Mouse (Mus musculus): ENCODE measurements at regions not wholly inside any gene's neighbourhood (a gene's known extent, or its start where the extent isn't known, plus 50 kb on each side); places are given as distances from the start of the nearest gene placed in this dataset.

DNA sequence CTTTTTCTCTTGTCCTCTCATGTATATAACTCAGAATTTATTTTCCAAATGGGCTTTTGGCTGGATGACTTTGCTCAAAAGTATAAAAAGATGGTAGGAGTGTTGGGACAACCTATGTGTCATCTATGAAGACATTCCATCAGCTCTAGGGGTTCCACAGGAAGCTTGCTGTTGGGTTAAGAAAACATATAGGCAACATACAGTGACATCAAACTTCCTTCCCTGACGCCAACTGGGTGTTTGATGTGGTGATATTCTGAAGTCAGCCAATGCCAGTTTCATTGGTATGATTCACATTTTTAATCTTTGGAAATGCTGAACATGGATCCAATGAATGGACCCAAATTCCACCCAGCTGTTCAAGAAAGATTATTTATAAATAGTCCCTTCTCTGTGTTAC lies 76.5 kb upstream of the Tnfsf11 start:
- Histone ChIP-seq H3K4me1 (ENCODE audit: control insufficient read depth, insufficient read depth, low read length) (no peaks in the 10 kb centered on the region), H3K27ac (ENCODE audit: low read length) (no peak overlapping the region), H3K9me3 (replicated peaks; ENCODE audit: control insufficient read depth, low read length) (no peaks in the 10 kb centered on the region), H3K36me3 (ENCODE audit: control insufficient read depth, insufficient read depth, low read length) (no peaks in the 10 kb centered on the region), H3K27me3 (ENCODE audit: control insufficient read depth, insufficient read depth, low read length) (no peaks in the 10 kb centered on the region), H3K4me3 (replicated peaks; ENCODE audit: low read length) (no peak overlapping the region), H3K4me2 (ENCODE audit: low read depth, low read length) (no peak overlapping the region), H3K9ac (ENCODE audit: low read length) (no peak overlapping the region)
- no peak for ATAC-seq (ENCODE audit: insufficient read depth, low FRiP score)
- WGBS = 74% methylated on average over 1 of the region's 1 CpGs

DNA sequence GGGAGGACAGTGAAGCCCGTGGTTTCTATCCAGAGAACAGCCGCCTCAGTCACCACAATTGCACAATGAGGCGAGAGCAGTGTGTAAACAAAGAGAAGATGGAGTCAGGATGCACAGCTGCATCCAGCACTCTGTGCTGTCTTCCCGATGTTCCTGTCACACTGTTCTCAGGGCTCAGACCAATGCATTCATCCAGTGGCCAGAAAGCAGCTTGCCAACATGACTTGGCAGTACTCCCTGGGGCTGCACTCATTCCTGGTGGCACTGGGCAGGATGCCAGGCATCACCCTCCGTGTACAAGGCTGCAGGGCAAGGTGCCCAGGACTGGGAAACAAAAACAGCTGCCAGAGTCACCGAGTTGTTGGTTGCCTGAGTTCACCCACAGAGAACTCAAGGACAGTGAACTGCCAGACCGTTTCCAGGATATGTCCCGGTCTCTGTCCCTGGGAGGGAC lies 75.4 kb upstream of the Tnfsf11 start:
- WGBS = 48% methylated on average over 8 of the region's 8 CpGs
- H3K27ac ChIP-seq (ENCODE audit: low read length) = no peak overlapping the region
- no peak overlapping the region for H3K4me2 ChIP-seq (ENCODE audit: low read depth, low read length)
- no peak overlapping the region for H3K4me3 ChIP-seq (replicated peaks; ENCODE audit: low read length)
- no peaks in the 10 kb centered on the region for H3K4me1 ChIP-seq (ENCODE audit: control insufficient read depth, insufficient read depth, low read length)
- no peak overlapping the region for H3K9ac ChIP-seq (ENCODE audit: low read length)
- H3K9me3 ChIP-seq (replicated peaks; ENCODE audit: control insufficient read depth, low read length) = no peaks in the 10 kb centered on the region
- H3K27me3 ChIP-seq (ENCODE audit: control insufficient read depth, insufficient read depth, low read length) = no peaks in the 10 kb centered on the region
- ATAC-seq (ENCODE audit: insufficient read depth, low FRiP score) = peak; percentile 64
- H3K36me3 ChIP-seq (ENCODE audit: control insufficient read depth, insufficient read depth, low read length) = no peaks in the 10 kb centered on the region

GRCm38 (mm10) chr14:78380011-78380410 lies 72.2 kb upstream of the Tnfsf11 start:
- Histone ChIP-seq H3K9ac (ENCODE audit: low read length) (no peak overlapping the region), H3K4me1 (ENCODE audit: control insufficient read depth, insufficient read depth, low read length) (no peaks in the 10 kb centered on the region), H3K27ac (ENCODE audit: low read length) (no peak overlapping the region), H3K27me3 (ENCODE audit: control insufficient read depth, insufficient read depth, low read length) (no peaks in the 10 kb centered on the region), H3K9me3 (replicated peaks; ENCODE audit: control insufficient read depth, low read length) (no peaks in the 10 kb centered on the region), H3K36me3 (ENCODE audit: control insufficient read depth, insufficient read depth, low read length) (no peaks in the 10 kb centered on the region), H3K4me3 (replicated peaks; ENCODE audit: low read length) (no peak overlapping the region), H3K4me2 (ENCODE audit: low read depth, low read length) (no peak overlapping the region)
- 66% methylated on average over 4 of the region's 4 CpGs for WGBS
- ATAC-seq (ENCODE audit: insufficient read depth, low FRiP score) = no peak

- WGBS = 76% methylated on average over 5 of the region's 5 CpGs
- ATAC-seq (ENCODE audit: insufficient read depth, low FRiP score) = no peak
These were observed 68.7 kb upstream of the Tnfsf11 start for GRCm38 (mm10) chr14:78376591-78376990.

DNA sequence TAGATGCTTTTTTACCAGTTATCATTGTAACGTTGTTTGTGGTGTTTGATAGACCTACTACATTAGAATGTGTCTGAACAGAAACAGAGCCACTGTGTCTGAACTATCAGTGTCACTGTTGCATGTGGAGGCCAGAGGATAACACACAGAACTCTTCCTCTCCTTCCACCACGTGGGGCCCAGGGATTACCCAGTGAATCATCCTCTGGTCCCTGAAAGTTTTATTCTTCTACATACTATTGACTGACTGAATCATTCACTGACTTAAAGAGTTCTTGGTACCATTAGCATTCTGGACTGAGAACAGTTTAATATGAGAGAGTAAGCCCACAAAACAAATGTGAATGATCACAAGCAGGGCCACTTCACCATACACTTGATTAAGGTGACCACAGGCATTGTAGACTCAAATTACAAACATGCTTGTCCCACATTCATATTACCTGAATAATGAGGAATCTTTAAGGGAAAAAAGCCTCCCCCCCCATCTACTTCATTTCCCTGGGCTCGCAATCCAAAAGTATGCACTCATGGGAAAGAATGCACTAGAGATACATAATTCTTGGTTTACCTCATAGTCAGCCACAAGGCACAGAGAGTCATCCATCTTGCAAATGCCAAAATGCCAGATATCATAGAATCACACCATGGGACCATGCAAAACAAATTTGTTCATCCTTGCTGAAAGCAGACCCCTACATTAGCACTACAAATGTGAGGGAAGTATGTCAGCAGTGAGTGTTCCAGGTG lies 68.1 kb upstream of the Tnfsf11 start:
- no peaks in the 10 kb centered on the region for H3K4me1 ChIP-seq (ENCODE audit: control insufficient read depth, insufficient read depth, low read length)
- WGBS = 84% methylated on average over 3 of the region's 3 CpGs
- no peak overlapping the region for H3K4me2 ChIP-seq (ENCODE audit: low read depth, low read length)
- no peak for ATAC-seq (ENCODE audit: insufficient read depth, low FRiP score)
- H3K27me3 ChIP-seq (ENCODE audit: control insufficient read depth, insufficient read depth, low read length) = no peaks in the 10 kb centered on the region
- no peaks in the 10 kb centered on the region for H3K9me3 ChIP-seq (replicated peaks; ENCODE audit: control insufficient read depth, low read length)
- no peak overlapping the region for H3K4me3 ChIP-seq (replicated peaks; ENCODE audit: low read length)
- H3K27ac ChIP-seq (ENCODE audit: low read length) = no peak overlapping the region
- no peak overlapping the region for H3K9ac ChIP-seq (ENCODE audit: low read length)
- no peaks in the 10 kb centered on the region for H3K36me3 ChIP-seq (ENCODE audit: control insufficient read depth, insufficient read depth, low read length)

More at GRCm38 (mm10) chr14:78376591-78376990, 68.7 kb upstream of the Tnfsf11 start:
- no peak overlapping the region for H3K4me3 ChIP-seq (replicated peaks; ENCODE audit: low read length)
- no peak overlapping the region for H3K9ac ChIP-seq (ENCODE audit: low read length)
- no peak overlapping the region for H3K27ac ChIP-seq (ENCODE audit: low read length)
- no peaks in the 10 kb centered on the region for H3K9me3 ChIP-seq (replicated peaks; ENCODE audit: control insufficient read depth, low read length)
- no peak overlapping the region for H3K4me2 ChIP-seq (ENCODE audit: low read depth, low read length)
- no peaks in the 10 kb centered on the region for H3K27me3 ChIP-seq (ENCODE audit: control insufficient read depth, insufficient read depth, low read length)
- no peaks in the 10 kb centered on the region for H3K4me1 ChIP-seq (ENCODE audit: control insufficient read depth, insufficient read depth, low read length)
- H3K36me3 ChIP-seq (ENCODE audit: control insufficient read depth, insufficient read depth, low read length) = no peaks in the 10 kb centered on the region

GRCm38 (mm10) chr14:78372102-78372501 lies 64.3 kb upstream of the Tnfsf11 start:
- WGBS = 89% methylated on average over 1 of the region's 1 CpGs
- ATAC-seq (ENCODE audit: insufficient read depth, low FRiP score) = no peak
- no peak overlapping the region for H3K4me2 ChIP-seq (ENCODE audit: low read depth, low read length)

DNA sequence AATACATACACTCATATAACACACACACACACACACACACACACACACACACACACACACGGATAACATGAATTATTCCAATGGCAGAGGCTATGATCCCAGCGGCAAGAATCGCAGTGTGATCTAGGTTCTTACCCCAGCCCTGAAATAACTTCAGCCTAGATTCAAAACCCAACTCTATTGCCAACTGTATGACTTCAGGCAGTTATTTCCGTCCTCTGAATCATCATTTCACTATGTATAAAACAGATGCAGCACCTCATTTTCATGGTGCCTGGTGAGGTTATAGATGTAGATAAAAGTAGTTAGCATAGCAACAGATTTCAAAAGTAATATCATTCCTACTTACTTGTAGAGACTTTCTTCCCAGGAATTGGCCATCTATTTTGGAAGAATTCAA lies 61.0 kb upstream of the Tnfsf11 start:
- no peak for ATAC-seq (ENCODE audit: insufficient read depth, low FRiP score)
- Histone ChIP-seq H3K4me1 (ENCODE audit: control insufficient read depth, insufficient read depth, low read length) (no peaks in the 10 kb centered on the region), H3K27ac (ENCODE audit: low read length) (no peak overlapping the region), H3K9me3 (replicated peaks; ENCODE audit: control insufficient read depth, low read length) (no peaks in the 10 kb centered on the region), H3K36me3 (ENCODE audit: control insufficient read depth, insufficient read depth, low read length) (no peaks in the 10 kb centered on the region), H3K4me3 (replicated peaks; ENCODE audit: low read length) (no peak overlapping the region), H3K9ac (ENCODE audit: low read length) (no peak overlapping the region), H3K4me2 (ENCODE audit: low read depth, low read length) (no peak overlapping the region), H3K27me3 (ENCODE audit: control insufficient read depth, insufficient read depth, low read length) (no peaks in the 10 kb centered on the region)
- 90% methylated on average over 4 of the region's 4 CpGs for WGBS

More at GRCm38 (mm10) chr14:78372102-78372501, 64.3 kb upstream of the Tnfsf11 start:
- Histone ChIP-seq H3K4me1 (ENCODE audit: control insufficient read depth, insufficient read depth, low read length) (no peaks in the 10 kb centered on the region), H3K9me3 (replicated peaks; ENCODE audit: control insufficient read depth, low read length) (no peaks in the 10 kb centered on the region), H3K4me3 (replicated peaks; ENCODE audit: low read length) (no peak overlapping the region), H3K27ac (ENCODE audit: low read length) (no peak overlapping the region), H3K36me3 (ENCODE audit: control insufficient read depth, insufficient read depth, low read length) (no peaks in the 10 kb centered on the region), H3K9ac (ENCODE audit: low read length) (no peak overlapping the region), H3K27me3 (ENCODE audit: control insufficient read depth, insufficient read depth, low read length) (no peaks in the 10 kb centered on the region)

DNA sequence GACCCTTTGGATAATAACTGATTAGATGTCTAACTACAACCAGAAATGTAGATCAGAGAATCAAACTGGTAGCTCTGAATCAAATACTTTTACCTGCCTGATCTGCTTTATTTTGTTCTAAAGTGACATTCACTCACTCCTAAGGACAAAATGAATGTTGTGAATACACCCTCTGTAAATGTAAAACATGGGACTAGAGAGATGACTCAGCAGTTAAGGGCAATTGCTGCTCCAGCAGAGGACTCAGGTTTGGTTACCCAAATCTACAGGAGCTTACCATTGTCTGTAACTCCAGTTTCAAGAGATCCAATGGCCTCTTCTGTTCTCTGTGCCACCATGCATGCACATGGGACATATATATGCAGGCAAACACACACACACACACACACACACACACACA lies 57.0 kb upstream of the Tnfsf11 start:
- H3K27me3 ChIP-seq (ENCODE audit: control insufficient read depth, insufficient read depth, low read length) = no peaks in the 10 kb centered on the region
- no peaks in the 10 kb centered on the region for H3K4me1 ChIP-seq (ENCODE audit: control insufficient read depth, insufficient read depth, low read length)
- no peaks in the 10 kb centered on the region for H3K36me3 ChIP-seq (ENCODE audit: control insufficient read depth, insufficient read depth, low read length)
- H3K9ac ChIP-seq (ENCODE audit: low read length) = no peak overlapping the region
- no peaks in the 10 kb centered on the region for H3K9me3 ChIP-seq (replicated peaks; ENCODE audit: control insufficient read depth, low read length)
- H3K4me2 ChIP-seq (ENCODE audit: low read depth, low read length) = no peak overlapping the region
- no peak for ATAC-seq (ENCODE audit: insufficient read depth, low FRiP score)
- H3K4me3 ChIP-seq (replicated peaks; ENCODE audit: low read length) = no peak overlapping the region
- no peak overlapping the region for H3K27ac ChIP-seq (ENCODE audit: low read length)

- H3K9me3 ChIP-seq (replicated peaks; ENCODE audit: control insufficient read depth, low read length) = no peaks in the 10 kb centered on the region
These were observed 55.3 kb upstream of the Tnfsf11 start for GRCm38 (mm10) chr14:78363123-78363522.

More at GRCm38 (mm10) chr14:78363123-78363522, 55.3 kb upstream of the Tnfsf11 start:
- H3K27ac ChIP-seq (ENCODE audit: low read length) = no peak overlapping the region
- WGBS = 59% methylated on average over 5 of the region's 5 CpGs
- no peak overlapping the region for H3K9ac ChIP-seq (ENCODE audit: low read length)
- H3K36me3 ChIP-seq (ENCODE audit: control insufficient read depth, insufficient read depth, low read length) = no peaks in the 10 kb centered on the region
- no peak overlapping the region for H3K4me2 ChIP-seq (ENCODE audit: low read depth, low read length)
- no peak overlapping the region for H3K4me3 ChIP-seq (replicated peaks; ENCODE audit: low read length)
- no peak for ATAC-seq (ENCODE audit: insufficient read depth, low FRiP score)
- H3K27me3 ChIP-seq (ENCODE audit: control insufficient read depth, insufficient read depth, low read length) = no peaks in the 10 kb centered on the region
- no peaks in the 10 kb centered on the region for H3K4me1 ChIP-seq (ENCODE audit: control insufficient read depth, insufficient read depth, low read length)

All from stomach, embryonic 16.5 days (tissue).